Mouse (Mus musculus) brain, adult 2 months (tissue): ENCODE results near the gene Ccdc137.

Source experiments
- DNase-seq: peaks from one replicate; pipeline ENCODE4 v3.0.0; 2011; ENCODE audit warnings: low read depth, low spot score

The Ccdc137 gene

GRCm38 (mm10) chr11:120458847-120459597 is 1.1 kb downstream of the Ccdc137 start:
- no peak for DNase-seq

- DNase-seq, result no peak
These were observed 5.6 kb downstream of the Ccdc137 start for GRCm38 (mm10) chr11:120463536-120463935.

GRCm38 (mm10) chr11:120464365-120464764 is 6.5 kb downstream of the Ccdc137 start:
- no peak for DNase-seq

GRCm38 (mm10) chr11:120465521-120465920 is 7.6 kb downstream of the Ccdc137 start:
- no peak for DNase-seq

GRCm38 (mm10) chr11:120467051-120467735 is 9.3 kb downstream of the Ccdc137 start, which contains the start of gene Arl16:
Gene Arl16, minus strand, starts transcription at chr11:120467607.
- peak; percentile 99 for DNase-seq

- DNase-seq, result no peak
These were observed 9.8 kb downstream of the Ccdc137 start for GRCm38 (mm10) chr11:120467736-120468092.

GRCm38 (mm10) chr11:120472052-120472451 is 14.1 kb downstream of the Ccdc137 start:
- no peak for DNase-seq

GRCm38 (mm10) chr11:120483448-120483934 is 25.6 kb downstream of the Ccdc137 start:
- no peak for DNase-seq

GRCm38 (mm10) chr11:120484265-120484981 is 26.5 kb downstream of the Ccdc137 start, which contains the start of gene Mrpl12:
Gene Mrpl12, plus strand, starts transcription at chr11:120484613.
- DNase-seq, result peak; percentile 99

GRCm38 (mm10) chr11:120485251-120485650 is 27.3 kb downstream of the Ccdc137 start:
- DNase-seq, result no peak

GRCm38 (mm10) chr11:120488516-120488915 is 30.6 kb downstream of the Ccdc137 start:
- DNase-seq, result no peak

GRCm38 (mm10) chr11:120489054-120489761 is 31.3 kb downstream of the Ccdc137 start:
- DNase-seq, result peak; percentile 91

GRCm38 (mm10) chr11:120490291-120491046 is 32.6 kb downstream of the Ccdc137 start:
- DNase-seq, result no peak

- peak; percentile 91 for DNase-seq
These were observed 33.6 kb downstream of the Ccdc137 start, which contains the start of gene Slc25a10 for GRCm38 (mm10) chr11:120491317-120492023. Gene Slc25a10, plus strand, starts transcription at chr11:120491840.

- DNase-seq, result peak; percentile 58
These were observed 34.3 kb downstream of the Ccdc137 start for GRCm38 (mm10) chr11:120492024-120492877.

GRCm38 (mm10) chr11:120492878-120493203 is 34.9 kb downstream of the Ccdc137 start:
- DNase-seq, result peak; percentile 22

- DNase-seq, result no peak
These were observed 35.4 kb downstream of the Ccdc137 start for GRCm38 (mm10) chr11:120493351-120493750.

- no peak for DNase-seq
These were observed 36.0 kb downstream of the Ccdc137 start for GRCm38 (mm10) chr11:120493911-120494310.

- DNase-seq, result no peak
These were observed 39.5 kb downstream of the Ccdc137 start for GRCm38 (mm10) chr11:120497436-120497835.
